Mouse (Mus musculus) liver, embryonic 12.5 days (tissue): ENCODE measurements around the gene Galr3. TPM values are rescaled to one million over a fixed set of nuclear protein-coding genes. Genes with fewer than 3 reads are reported as not detected.

ENCODE experiments used
- ATAC-seq: fragments of 200-750 bp; cut with Nextera tagmentation; 2 replicates; pipeline ENCODE4 v1.8.0; 2017; ENCODE audit warnings: moderate number of reproducible peaks, mild to moderate bottlenecking, moderate library complexity
- H3K27ac ChIP-seq: fragments of 300-500 bp; sonication (generic); 2 replicates; pipeline ENCODE4 v1.5.1; 2016; ENCODE audit warnings: mild to moderate bottlenecking
- H3K27me3 ChIP-seq: fragments of 300-500 bp; sonication (generic); replicated peaks from 2 replicates; pipeline ENCODE4 v1.6.1; 2016; ENCODE audit warnings: mild to moderate bottlenecking, moderate library complexity
- H3K36me3 ChIP-seq: fragments of 300-500 bp; sonication (generic); 2 replicates; pipeline ENCODE4 v1.6.1; 2016; ENCODE audit warnings: mild to moderate bottlenecking, moderate library complexity
- H3K4me1 ChIP-seq: fragments of 300-500 bp; sonication (generic); 2 replicates; pipeline ENCODE4 v1.6.1; 2016
- H3K4me2 ChIP-seq: fragments of 300-500 bp; sonication (generic); 2 replicates; pipeline ENCODE4 v1.6.1; 2016; ENCODE audit warnings: mild to moderate bottlenecking, moderate library complexity
- H3K4me3 ChIP-seq: fragments of 300-500 bp; sonication (generic); 2 replicates; pipeline ENCODE4 v1.5.1; 2016; ENCODE audit warnings: mild to moderate bottlenecking, moderate library complexity
- H3K9ac ChIP-seq: fragments of 300-500 bp; sonication (generic); 2 replicates; pipeline ENCODE4 v1.6.1; 2016; ENCODE audit warnings: mild to moderate bottlenecking, moderate library complexity
- H3K9me3 ChIP-seq: fragments of 300-500 bp; sonication (generic); replicated peaks from 2 replicates; pipeline ENCODE4 v1.6.1; 2016; ENCODE audit warnings: mild to moderate bottlenecking, moderate library complexity
- WGBS: fragments of 180-500 bp; shearing (Covaris S2); methylation state at CpG from one replicate; pipeline ENCODE4 v1.1.7; 2016; ENCODE audit not compliant: insufficient replicate concordance; 5-methylcytosine and 5-hydroxymethylcytosine counted together
- polyA plus RNA-seq: library from polyadenylated mRNA; unstranded; fragments of >200 nt; fragmentation: Nextera tagmentation; extraction: Ambion mirVana; gene quantifications from 2 replicates; pipeline ENCODE4 v1.2.1, GENCODE M21; 2016

The Galr3 gene
- 0.41 and 0.55 TPM in 2 replicates for polyA plus RNA-seq

GRCm38 (mm10) chr15:79041585-79041984 is at the start of gene Galr3:
TSS of gene Galr3 (plus strand) at chr15:79041885.
- Histone ChIP-seq H3K9ac (peak within 1 kb of the TSS; percentile 50; the same call in 1 of the 2 replicates), H3K4me1 (peaks cover 61% of the 10 kb centered on the region)

GRCm38 (mm10) chr15:78992235-78992634 is 49.5 kb upstream of the Galr3 start:
- Histone ChIP-seq H3K9me3 (no peaks in the 10 kb centered on the region), H3K27ac (no peak overlapping the region), H3K27me3 (no peaks in the 10 kb centered on the region), H3K4me2 (no peak overlapping the region), H3K36me3 (peaks cover 95% of the 10 kb centered on the region), H3K4me1 (peaks cover 18% of the 10 kb centered on the region), H3K9ac (no peak overlapping the region), H3K4me3 (no peak overlapping the region)
- no peak for ATAC-seq
- WGBS = 79% methylated on average over 7 of the region's 7 CpGs

More at GRCm38 (mm10) chr15:79041585-79041984, at the start of gene Galr3:
- Histone ChIP-seq H3K27me3 (peaks cover 79% of the 10 kb centered on the region), H3K4me3 (peak within 1 kb of the TSS; percentile 58), H3K27ac (no peak within 1 kb of the TSS), H3K36me3 (peaks cover 5% of the 10 kb centered on the region), H3K9me3 (no peaks in the 10 kb centered on the region), H3K4me2 (peak within 1 kb of the TSS; percentile 85)
- WGBS = 63% methylated on average over 6 of the region's 6 CpGs
- ATAC-seq = no peak

GRCm38 (mm10) chr15:78992925-78993324 is 48.8 kb upstream of the Galr3 start:
- Histone ChIP-seq H3K4me3 (no peak overlapping the region), H3K9me3 (no peaks in the 10 kb centered on the region), H3K27me3 (no peaks in the 10 kb centered on the region), H3K27ac (no peak overlapping the region), H3K4me1 (peaks cover 16% of the 10 kb centered on the region), H3K36me3 (peaks cover 97% of the 10 kb centered on the region), H3K4me2 (no peak overlapping the region), H3K9ac (no peak overlapping the region)
- WGBS = 91% methylated on average over 24 of the region's 24 CpGs
- ATAC-seq = no peak

- peaks cover 89% of the 10 kb centered on the region for H3K36me3 ChIP-seq
Observed at GRCm38 (mm10) chr15:78995916-78996315, 45.8 kb upstream of the Galr3 start.

DNA sequence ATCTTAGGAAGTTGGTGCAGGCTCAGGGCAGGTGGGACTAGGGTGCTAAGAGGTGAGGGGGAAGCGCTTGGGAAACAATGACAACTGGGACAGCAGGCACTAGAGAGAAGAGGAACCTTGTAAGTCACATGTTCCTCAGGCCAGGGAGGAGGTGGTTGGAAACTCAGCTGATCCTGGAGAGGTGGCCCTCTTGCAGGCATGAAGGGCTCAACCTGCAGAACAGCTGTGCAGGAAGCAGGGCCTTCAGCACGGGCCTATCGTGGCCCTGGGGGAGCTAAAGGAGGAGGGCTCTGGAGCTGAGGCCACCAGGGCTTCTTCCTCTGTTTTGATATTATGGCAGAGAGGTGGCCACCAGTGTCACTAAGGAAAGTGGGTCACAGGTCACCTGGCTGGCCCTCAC is 45.0 kb upstream of the Galr3 start:
- 56% methylated on average over 3 of the region's 3 CpGs for WGBS
- H3K36me3 ChIP-seq = peaks cover 89% of the 10 kb centered on the region
- H3K4me3 ChIP-seq = no peak overlapping the region
- H3K9ac ChIP-seq = no peak overlapping the region
- ATAC-seq = no peak
- peaks cover 16% of the 10 kb centered on the region for H3K4me1 ChIP-seq
- H3K4me2 ChIP-seq = no peak overlapping the region
- no peaks in the 10 kb centered on the region for H3K9me3 ChIP-seq
- no peaks in the 10 kb centered on the region for H3K27me3 ChIP-seq
- no peak overlapping the region for H3K27ac ChIP-seq

More at GRCm38 (mm10) chr15:78995916-78996315, 45.8 kb upstream of the Galr3 start:
- no peak; the same call in 1 of the 2 replicates for ATAC-seq
- H3K27ac ChIP-seq = no peak overlapping the region
- H3K4me3 ChIP-seq = no peak overlapping the region
- no peak overlapping the region for H3K9ac ChIP-seq
- 58% methylated on average over 4 of the region's 4 CpGs for WGBS
- H3K4me2 ChIP-seq = no peak overlapping the region
- H3K9me3 ChIP-seq = no peaks in the 10 kb centered on the region
- H3K4me1 ChIP-seq = peaks cover 16% of the 10 kb centered on the region
- H3K27me3 ChIP-seq = no peaks in the 10 kb centered on the region

GRCm38 (mm10) chr15:78998348-78998747 is 43.3 kb upstream of the Galr3 start:
- Histone ChIP-seq H3K36me3 (peaks cover 89% of the 10 kb centered on the region), H3K9ac (no peak overlapping the region), H3K9me3 (no peaks in the 10 kb centered on the region), H3K4me1 (peaks cover 16% of the 10 kb centered on the region), H3K27me3 (no peaks in the 10 kb centered on the region), H3K4me3 (no peak overlapping the region), H3K4me2 (no peak overlapping the region), H3K27ac (no peak overlapping the region)
- WGBS = 72% methylated on average over 8 of the region's 8 CpGs
- ATAC-seq = no peak

GRCm38 (mm10) chr15:78999586-78999985 is 42.1 kb upstream of the Galr3 start:
- no peak overlapping the region for H3K4me2 ChIP-seq
- H3K27me3 ChIP-seq = no peaks in the 10 kb centered on the region
- no peak overlapping the region for H3K9ac ChIP-seq
- H3K4me1 ChIP-seq = peaks cover 16% of the 10 kb centered on the region
- peaks cover 89% of the 10 kb centered on the region for H3K36me3 ChIP-seq
- no peak overlapping the region for H3K27ac ChIP-seq
- H3K4me3 ChIP-seq = no peak overlapping the region
- H3K9me3 ChIP-seq = no peaks in the 10 kb centered on the region
- no peak for ATAC-seq
- 85% methylated on average over 11 of the region's 11 CpGs for WGBS

GRCm38 (mm10) chr15:79000357-79000791 is 41.3 kb upstream of the Galr3 start:
- Histone ChIP-seq H3K4me2 (no peak overlapping the region), H3K4me3 (no peak overlapping the region), H3K27ac (no peak overlapping the region), H3K9ac (no peak overlapping the region), H3K4me1 (peaks cover 15% of the 10 kb centered on the region), H3K27me3 (no peaks in the 10 kb centered on the region), H3K36me3 (peaks cover 89% of the 10 kb centered on the region), H3K9me3 (no peaks in the 10 kb centered on the region)
- ATAC-seq = no peak
- 69% methylated on average over 7 of the region's 7 CpGs for WGBS

GRCm38 (mm10) chr15:79001559-79001958 is 40.1 kb upstream of the Galr3 start:
- WGBS = 91% methylated on average over 5 of the region's 5 CpGs
- Histone ChIP-seq H3K9me3 (no peaks in the 10 kb centered on the region), H3K4me3 (no peak overlapping the region), H3K36me3 (peaks cover 89% of the 10 kb centered on the region), H3K27me3 (no peaks in the 10 kb centered on the region), H3K27ac (no peak overlapping the region), H3K4me2 (no peak overlapping the region), H3K9ac (no peak overlapping the region), H3K4me1 (peaks cover 3% of the 10 kb centered on the region)
- ATAC-seq = no peak

DNA sequence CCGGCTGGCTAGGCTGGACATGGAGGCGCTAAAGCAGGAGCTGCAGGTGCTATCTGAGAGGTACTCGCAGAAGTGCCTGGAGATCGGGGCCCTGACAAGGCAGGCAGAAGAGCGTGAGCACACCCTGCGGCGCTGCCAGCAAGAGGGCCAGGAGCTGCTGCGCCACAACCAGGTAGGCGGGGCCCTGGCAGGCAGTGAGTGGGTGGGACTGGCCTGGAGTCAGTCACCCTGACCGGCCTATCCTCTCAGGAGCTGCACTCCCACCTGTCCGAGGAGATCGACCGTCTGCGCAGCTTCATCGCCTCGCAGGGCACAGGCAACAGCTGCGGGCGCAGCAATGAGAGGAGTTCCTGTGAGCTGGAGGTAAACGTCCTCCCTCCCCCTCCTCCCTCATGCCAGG is 39.6 kb upstream of the Galr3 start:
- H3K27ac ChIP-seq = no peak overlapping the region

DNA sequence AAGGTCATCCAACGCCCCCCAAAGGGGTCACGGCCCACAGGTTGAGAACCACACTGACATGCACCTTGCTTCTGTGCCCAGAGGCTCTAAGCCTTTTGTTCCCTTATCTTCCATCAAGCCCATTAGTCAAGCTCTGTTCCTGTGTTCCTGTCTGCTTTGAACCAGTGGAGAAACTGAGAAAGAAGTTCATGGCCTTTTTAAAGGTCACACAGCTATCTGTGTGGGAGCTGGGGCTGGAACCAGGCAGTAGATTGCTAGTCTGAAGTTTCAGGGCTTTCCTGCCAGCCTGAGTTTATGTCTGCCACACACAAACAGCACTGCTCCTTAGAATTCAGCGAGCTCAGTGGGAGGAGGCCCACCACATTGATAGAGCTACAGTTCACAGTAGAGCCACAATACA is 38.6 kb upstream of the Galr3 start:
- no peaks in the 10 kb centered on the region for H3K4me1 ChIP-seq
- H3K27ac ChIP-seq = no peak overlapping the region
- H3K9me3 ChIP-seq = no peaks in the 10 kb centered on the region
- H3K4me3 ChIP-seq = no peak overlapping the region
- no peaks in the 10 kb centered on the region for H3K27me3 ChIP-seq
- WGBS = 83% methylated on average over 3 of the region's 3 CpGs
- H3K4me2 ChIP-seq = no peak overlapping the region
- no peak overlapping the region for H3K9ac ChIP-seq
- peaks cover 81% of the 10 kb centered on the region for H3K36me3 ChIP-seq
- no peak for ATAC-seq

More for the DNA sequence above, 39.6 kb upstream of the Galr3 start:
- WGBS = 68% methylated on average over 19 of the region's 19 CpGs
- peaks cover 91% of the 10 kb centered on the region for H3K36me3 ChIP-seq
- no peak overlapping the region for H3K9ac ChIP-seq
- H3K9me3 ChIP-seq = no peaks in the 10 kb centered on the region
- H3K4me2 ChIP-seq = no peak overlapping the region
- no peak overlapping the region for H3K4me3 ChIP-seq
- no peaks in the 10 kb centered on the region for H3K27me3 ChIP-seq
- ATAC-seq = no peak
- no peaks in the 10 kb centered on the region; the same call in 1 of the 2 replicates for H3K4me1 ChIP-seq

DNA sequence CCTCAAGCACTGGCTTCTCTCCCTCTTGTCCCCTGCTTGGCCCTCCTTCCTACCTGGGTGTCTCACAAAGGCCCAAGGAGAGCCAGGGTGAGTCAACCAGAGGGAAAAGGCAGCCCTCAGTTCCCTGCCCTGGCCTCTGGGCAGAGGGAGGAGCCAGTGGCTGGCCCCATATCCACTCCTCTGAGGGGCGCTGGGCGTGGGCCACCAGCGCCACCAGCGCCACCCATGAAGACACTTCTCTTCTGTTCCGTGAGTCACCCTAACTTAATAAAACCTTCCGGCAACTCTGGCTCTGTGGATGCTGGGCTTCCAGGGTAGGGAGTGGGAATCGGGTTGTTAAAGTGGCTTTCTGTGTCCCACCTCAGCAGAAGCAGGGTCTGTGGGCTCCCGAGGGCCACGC is 36.1 kb upstream of the Galr3 start:
- Histone ChIP-seq H3K9me3 (no peaks in the 10 kb centered on the region), H3K27ac (no peak overlapping the region), H3K4me1 (no peaks in the 10 kb centered on the region), H3K4me2 (no peak overlapping the region), H3K9ac (no peak overlapping the region), H3K27me3 (peaks cover 4% of the 10 kb centered on the region; the same call in 1 of the 2 replicates), H3K4me3 (no peak overlapping the region), H3K36me3 (peaks cover 65% of the 10 kb centered on the region)
- WGBS = 75% methylated on average over 9 of the region's 9 CpGs
- no peak for ATAC-seq

GRCm38 (mm10) chr15:79006638-79007037 is 35.0 kb upstream of the Galr3 start:
- Histone ChIP-seq H3K4me2 (no peak overlapping the region), H3K9me3 (no peaks in the 10 kb centered on the region), H3K27ac (no peak overlapping the region), H3K4me1 (no peaks in the 10 kb centered on the region), H3K27me3 (peaks cover 4% of the 10 kb centered on the region; the same call in 1 of the 2 replicates), H3K36me3 (peaks cover 54% of the 10 kb centered on the region), H3K9ac (no peak overlapping the region), H3K4me3 (no peak overlapping the region)
- ATAC-seq = no peak
- whole genome bisulfite sequencing = 66% methylated on average over 3 of the region's 3 CpGs
